Mouse (Mus musculus) cerebellum, postnatal 4 days (tissue): ENCODE results near the gene Tmc1.

Experiments used
- DNase-seq, 2 experiments: peaks; one replicate each; pipeline ENCODE4 v3.0.0; 2022; ENCODE audit warnings: low spot score in 2 of 2, mixed read lengths in 1 of 2

Gene Tmc1

DNA sequence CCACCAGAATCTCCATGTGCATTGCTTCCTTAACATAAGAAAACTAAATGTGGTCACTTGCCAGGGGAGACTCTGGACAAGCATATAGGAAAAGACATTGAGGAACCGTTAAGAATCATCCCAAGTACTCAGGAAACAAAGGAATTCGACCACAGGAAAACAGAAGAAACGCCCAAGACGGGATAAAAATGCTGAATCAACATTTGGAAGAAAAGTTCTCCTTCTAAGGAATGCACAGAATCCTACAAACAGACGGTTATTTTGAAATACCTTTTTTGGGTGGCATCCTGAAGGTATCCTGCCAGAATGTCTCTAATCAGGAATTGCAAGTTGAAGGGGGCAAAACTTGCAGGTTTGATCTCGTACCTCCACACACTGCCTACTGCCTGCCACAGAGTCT lies at the start of gene Tmc1:
Gene Tmc1 (minus strand): TSS at position 329 of the 400 bp plus-strand sequence.
- no peak for DNase-seq

DNA sequence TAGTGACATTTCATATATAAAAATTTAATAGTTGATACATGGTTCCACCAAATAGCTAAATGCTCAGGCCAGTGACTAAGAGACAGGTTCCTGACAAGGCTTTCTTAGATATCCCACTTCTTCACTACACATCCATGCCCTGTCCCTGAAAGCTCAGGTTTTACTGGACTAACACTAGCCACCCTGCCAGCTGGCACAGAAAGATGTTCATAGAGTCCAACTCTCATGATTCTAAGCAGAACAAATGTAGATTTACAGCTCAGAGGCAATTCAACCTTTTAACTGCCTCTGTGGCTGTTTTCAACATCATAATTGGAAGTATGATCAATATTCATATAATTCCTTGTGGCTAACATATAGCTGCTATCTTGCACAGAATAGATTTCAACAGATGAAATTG lies 47.5 kb upstream of the Tmc1 start:
- no peak for DNase-seq

DNA sequence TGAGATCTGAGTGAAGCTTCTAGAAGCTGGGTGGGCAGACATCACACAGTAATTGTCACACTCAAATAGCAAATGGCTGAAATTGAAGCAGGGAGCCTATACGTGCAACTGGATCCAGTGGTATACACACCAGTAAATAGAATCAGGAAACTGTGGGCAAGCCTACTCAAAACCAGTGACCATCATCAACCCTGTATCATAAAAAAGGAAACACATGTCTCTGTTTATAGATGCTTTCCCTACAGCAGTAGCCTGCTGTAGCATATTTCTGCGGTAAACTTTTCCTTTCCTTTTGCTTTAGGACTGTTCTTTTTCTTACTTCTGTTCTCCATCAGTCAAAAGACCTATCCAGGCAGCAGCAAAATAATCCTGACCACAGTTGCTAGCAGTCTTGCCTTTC lies 25.2 kb upstream of the Tmc1 start:
- DNase-seq: no peak

DNA sequence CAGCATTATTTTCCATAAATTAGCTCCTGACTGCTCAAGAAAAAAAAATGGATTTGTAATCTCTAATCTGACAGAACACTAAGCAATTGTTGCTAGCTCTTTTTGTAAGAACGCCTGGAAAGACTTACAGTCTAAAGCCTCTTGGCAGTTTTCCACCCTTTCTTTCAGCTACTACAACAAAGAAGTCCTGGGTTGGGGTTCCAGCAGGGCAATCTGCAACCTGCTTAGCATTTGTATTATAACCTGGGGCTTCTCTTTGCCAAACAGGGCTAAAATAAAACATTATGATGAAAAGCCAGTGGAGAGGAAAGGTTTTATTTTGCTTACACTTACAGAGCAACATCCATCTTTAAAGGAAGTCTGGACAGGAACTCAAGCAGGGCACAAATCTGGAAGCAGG lies 24.1 kb upstream of the Tmc1 start:
- no peak for DNase-seq

DNA sequence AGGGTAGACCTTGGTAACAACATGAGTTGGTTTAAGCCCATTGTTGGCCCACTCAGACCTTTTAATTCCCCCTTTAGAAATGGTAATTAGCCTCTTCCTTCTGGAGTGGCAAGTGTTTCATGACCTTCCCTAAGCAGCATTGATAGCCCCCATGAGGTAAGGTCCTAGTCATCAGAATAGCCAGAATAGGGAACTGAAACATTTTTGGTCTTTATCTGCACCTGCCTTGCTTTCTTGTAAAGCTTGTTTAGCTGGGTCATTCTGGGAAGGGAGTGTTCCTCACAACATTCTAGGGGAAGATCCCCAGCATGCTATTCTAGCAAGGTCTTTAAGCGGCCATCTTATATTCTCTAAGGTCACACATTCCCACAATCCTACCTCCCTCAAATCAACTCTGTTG lies 17.9 kb upstream of the Tmc1 start:
- DNase-seq: no peak

DNA sequence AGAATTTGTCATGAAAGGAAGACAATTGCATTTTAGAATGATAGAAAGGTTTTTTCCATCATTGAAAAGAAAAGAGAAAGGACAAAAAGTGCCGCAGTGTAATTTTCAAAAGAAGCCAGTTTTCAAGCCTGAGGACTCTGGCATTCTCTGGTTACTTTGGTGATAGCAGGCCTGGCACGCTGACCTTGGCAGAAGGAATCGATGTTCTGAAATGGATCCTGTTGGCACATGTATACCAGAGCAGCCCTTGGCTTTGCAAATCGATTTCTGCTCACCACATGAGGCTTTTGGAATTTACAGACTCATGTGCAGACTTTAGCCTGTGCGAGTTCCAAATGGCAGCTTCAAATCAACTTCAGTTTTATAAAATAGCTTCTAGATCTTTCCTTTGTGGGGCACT lies 813 bp upstream of the Tmc1 start:
- no peak for DNase-seq

DNA sequence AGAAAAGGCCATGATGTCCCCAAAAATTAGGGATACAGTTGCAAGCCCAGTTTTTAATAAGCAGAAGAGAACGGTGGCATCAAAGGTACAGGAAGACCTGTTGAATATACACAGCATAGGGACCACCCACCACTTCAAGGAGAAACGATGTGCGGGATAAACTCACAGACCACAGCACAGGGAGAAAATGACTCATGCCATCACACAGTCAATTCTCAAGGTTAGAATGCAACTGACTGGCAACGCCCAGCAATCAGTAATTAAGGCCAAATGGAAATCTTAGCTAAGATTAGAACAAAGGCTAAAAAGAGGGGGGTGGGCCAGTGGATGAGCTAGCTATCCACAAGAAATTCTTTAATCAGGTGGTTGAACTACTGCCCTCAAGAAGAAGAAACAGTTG lies 9.6 kb downstream of the Tmc1 start:
- DNase-seq: no peak

DNA sequence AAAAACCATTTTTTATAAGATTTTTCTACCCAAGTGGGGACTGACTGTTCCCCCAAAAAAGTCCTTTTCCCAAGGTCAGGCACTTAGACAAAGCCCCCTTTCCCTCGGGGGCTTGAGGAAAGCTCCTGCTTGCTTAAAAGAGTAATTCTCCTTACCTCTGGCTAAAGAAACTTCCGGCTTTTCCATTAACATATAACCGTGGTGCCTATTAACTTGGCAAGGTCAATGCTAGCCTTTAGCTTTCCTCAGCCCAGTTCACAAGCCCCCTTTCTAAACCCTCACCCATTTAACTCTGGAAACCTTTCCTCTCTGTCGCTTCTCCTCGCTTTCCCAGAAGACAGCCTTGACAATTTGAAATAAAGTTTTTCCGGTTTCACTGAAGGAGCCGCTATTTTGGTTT lies 29.7 kb downstream of the Tmc1 start:
- DNase-seq: no peak

DNA sequence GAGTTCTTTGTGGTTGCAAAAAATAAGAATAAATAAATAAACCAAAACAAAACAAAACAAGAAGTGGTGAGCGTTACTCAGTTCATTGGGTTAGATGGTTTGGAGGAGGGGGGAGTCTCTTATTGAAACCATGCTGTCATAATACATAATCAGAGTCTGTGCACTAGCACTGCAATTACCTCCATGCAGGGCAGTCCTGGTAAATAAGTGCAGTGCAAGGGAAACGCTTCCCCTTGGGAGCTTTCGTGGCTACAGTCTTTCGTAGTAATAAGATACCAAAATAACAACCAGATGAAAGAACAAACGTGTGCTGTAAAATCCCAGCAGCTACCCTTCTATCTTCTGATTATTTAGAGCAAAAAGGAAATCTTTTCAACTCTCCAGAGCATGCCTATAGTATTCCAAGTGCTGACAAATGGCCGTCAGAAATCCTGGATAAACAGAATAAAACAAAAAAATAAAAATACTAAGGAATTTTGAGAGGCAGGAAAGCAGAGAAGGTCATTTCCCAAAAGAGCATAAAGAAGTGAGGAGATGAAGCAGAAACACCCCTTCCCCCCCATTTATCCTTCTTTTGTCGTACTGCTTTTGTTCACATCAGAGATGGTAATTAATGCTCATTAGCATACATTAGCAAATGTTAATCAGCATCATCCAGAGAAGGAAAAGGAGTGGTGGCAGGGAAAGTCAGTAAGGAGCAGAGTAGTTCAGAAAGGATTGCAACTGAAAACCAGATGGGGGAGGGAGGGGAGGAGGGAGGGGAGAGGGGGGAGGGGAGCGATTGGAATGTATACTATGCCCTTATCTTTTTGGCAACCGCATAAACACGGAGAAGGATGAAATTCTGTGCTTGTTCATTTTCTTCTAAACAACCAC lies 30.4 kb downstream of the Tmc1 start:
- DNase-seq: no peak

DNA sequence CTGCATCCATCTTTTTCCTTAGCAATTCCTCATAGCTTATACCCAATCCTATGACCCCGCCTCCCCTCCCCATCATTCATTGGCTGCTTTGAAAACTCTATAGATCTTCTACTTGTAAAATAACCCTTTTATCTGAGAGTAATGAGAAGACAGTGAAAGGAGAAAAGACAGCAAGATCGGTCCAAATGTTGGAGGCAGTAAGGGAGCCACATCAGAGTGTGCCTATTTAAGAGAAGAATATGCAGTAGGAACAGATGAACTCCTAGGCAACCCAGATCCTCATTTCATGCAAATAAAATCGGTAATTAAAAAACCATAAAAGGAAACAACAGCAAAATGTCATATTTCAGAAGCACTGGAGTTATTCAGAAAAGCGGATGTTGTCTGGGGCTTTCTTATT lies 35.8 kb downstream of the Tmc1 start:
- no peak for DNase-seq

DNA sequence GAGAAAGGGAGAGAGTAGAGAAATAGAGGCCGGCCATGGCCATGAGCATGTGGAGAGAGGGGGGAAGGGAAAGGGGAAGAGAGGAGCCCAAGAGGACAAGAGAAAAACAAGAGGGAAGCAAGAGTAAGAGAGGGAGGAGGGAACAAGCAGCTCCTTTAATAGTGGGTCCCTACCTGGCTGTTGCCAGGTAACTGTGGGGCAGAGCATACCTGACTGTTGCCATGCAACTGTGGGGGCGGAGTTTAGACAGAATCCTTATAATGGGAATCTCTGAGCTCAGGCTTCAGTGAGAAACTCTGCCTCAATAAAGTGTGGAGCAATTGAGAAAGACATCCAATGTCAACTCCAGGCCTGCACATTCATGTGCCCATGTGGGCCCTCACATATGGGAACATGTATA lies 38.9 kb downstream of the Tmc1 start:
- DNase-seq: no peak

DNA sequence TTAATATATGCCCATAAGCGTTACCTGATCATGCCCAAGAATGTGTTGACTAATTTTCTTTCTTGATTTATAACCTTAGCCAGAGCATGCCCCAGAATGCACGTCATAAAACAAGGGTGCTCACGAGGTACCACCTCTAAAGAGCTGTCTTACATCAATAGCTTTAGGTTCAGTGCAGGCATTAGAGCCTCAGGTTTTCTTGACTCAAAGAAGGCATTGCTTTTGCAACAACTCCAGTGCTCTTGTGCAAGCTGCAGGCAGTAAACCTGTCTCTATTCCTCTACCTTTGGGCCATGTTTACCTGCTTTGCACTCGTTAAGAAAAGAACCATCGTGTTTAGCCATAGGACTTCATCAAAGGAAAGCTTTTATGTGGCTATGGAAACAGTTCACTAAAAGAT lies 43.6 kb downstream of the Tmc1 start:
- DNase-seq: no peak

DNA sequence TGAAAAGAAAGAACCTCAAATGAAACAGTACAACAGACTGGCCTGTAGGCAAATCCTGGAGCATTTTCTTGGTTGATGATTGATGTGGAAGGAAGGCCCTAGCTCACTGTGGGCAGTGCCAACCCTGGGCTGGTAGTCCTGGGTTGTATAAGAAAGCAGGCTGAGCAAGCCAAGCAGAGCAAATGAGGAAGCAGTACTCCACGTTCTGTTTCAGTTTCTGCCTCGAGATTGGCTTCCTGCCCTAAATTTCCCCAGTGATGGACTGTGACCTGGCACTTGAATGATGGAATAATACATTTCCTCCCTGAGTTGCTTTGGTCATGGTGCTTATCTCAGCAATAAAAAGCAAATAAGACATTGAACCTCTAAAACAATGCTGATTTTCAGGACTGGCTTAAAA lies 72.8 kb downstream of the Tmc1 start:
- DNase-seq: no peak

DNA sequence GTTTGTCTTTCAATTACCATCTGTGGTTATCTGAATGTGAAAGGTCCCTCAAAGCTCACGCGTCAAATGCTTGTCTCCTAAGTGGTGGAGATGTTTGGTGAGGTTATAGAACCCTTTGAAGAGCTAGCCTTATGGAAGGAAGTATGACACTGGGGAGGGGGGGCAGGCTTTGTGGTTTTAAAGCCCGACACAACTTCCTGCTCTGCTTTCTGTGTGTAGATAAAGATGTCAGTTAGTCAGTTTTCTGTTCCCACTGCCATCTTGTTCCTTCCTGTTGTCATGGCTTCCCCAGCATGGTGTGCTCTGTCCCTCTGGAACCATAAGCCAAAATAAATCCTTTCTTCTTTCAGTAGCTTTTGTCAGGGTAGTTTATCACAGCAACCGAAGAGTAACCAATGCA lies 78.1 kb downstream of the Tmc1 start:
- no peak for DNase-seq

DNA sequence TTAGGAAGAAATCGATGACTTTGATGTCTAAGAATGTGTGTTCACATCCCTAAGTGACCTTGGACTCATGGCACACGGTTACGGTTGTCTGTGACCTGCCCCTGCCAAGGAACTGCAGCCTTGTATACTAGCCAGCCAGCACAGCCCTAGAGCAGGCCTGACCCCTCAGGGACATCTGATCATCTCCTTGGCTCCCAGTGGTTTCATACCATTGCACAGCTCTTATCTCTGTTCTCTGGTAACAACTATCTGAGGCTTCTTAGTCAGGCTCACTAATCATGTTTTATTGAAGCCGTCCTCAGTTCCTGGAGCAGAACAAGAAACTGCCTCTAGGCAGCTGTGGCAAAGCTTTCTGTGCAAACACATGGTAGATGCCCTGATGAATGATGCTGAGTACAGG lies 92.2 kb downstream of the Tmc1 start:
- DNase-seq: no peak

DNA sequence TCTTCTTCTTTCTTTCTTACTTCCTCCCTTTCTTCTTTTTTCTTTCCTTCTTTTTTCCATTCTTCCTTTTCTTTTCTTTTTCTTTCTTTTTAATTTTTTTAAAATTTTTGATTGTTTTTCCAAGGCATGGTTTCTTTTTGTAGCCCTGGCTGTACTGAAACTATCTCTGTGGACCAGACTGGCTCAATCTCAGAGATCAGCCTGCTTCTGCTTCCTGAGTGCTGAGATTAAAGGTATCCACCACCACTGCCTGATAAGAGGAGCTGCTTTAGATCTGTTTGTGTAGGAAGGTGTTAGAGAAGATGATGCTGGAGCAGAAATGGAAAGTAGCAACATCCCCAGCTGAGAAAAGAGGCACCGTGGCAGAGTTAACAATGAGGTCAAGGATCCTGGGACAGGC lies 93.7 kb downstream of the Tmc1 start:
- DNase-seq: no peak

DNA sequence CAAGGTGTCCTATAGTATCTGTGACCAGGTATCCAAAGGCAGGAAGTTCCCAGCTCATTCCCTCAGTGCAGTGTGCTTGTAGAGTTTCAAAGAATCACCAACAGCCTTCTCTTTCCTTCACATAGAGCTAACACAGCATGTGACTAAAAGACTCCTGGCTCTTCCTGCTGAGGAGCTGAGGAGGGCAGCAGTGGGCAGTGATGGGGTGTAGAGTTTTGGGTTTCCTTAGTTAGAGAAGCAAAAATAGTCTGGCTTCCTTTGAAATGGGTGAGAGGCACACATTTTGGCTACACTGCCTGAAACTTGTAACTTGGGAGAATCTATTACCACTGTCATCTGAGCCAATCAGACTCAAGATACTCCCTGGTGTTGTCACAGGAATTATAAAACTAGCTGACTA lies 96.2 kb downstream of the Tmc1 start:
- no peak for DNase-seq

DNA sequence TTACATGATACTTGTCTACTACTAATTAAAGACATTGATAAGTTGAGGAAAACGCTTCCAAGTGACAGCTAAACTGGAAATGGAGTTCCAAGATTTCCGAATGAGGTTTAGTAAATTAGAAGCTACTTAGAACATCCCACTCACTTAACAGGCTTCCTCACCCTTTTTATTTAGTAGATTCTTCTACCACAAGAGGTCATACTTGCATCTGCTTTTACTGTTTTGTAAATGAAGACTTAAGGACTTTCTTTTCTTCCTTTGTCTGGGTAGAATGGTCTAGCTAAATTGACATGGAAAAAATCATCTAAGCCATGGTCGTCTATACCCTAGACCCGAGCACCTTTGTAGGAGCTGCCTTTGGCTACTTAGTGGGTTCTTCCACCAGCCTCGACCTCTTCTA lies 105.1 kb downstream of the Tmc1 start:
- DNase-seq: no peak

DNA sequence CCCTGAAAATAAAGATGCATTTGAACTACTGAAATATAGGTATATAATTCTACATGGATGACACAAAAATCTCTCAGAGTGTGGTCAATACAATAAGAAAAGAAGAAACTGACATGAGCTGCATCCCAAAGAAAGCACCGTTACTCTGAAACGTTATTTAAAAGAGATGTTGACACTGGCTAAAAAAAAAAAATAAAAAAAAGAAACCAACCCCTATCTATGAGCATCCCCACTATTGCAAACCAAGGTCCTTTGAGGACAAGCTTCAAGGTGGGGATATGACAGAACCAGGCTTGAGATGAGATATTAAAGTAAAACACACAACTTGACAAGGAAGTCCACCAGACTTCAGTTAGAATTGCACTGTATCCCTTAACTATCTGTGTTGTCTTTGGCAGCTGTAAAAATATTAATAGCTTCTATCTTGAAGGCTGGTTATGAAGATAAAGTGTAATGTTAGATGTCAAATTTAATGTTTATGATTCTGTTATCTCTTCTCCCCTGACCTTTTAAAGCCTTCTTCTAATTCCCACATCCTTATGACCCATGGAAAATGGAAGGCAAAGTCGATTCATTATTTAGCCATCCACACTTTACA lies 106.4 kb downstream of the Tmc1 start:
- DNase-seq: no peak

DNA sequence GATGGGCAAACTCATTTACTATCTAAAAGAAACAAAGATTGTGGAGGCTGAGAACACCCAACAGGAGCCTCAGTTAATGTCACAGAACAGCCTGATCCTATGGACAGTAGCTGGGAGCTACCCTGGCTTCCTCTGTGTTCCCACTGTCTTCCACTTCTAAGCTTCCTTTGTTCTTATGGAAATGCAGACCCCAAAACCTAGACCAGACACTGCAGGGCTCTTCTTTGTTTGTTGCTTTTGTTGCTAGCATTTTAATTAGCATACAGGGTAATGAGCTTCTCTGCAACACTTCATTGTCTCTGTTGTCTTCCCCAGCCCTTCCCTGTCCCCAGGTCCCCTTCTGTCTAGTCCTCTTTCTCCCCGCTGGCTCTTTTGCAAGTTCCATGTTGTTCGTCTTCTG lies 116.6 kb downstream of the Tmc1 start:
- no peak for DNase-seq

DNA sequence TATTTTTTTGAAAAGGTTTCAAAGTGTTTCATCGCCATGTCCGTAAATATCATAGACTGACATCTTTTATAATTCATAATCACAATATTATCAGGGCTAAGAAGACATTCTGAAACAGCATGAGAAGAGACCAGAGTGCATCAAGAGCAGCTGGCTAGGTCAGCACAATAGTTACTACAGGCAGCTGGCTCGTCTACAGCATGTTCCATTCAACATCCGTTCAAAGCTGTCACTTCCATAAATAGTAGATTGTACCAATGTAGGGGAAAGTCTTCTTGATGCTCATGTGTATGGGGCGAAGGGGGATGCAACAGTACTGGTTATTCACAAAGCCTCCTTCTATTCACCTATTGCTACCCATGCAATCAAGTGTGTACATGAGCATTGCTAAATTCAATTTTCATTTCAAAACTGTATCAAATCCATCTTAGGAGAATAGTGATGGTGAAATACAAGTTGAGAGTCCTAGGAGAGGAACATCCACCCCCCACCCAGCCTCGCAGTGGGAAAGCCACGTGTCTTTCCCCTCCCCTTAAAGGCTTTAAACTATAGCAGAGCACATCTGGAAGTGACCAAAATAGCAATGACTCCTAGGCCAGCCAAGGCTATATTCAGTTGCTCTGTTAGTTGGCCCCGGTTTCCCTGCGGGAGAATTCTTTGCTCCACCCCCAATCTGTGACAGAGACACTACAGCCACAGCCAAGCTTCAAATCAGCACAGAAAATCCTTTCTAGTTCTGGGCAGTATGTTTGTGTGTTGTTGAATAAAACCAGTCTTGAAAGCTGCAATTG lies 117.8 kb downstream of the Tmc1 start:
- no peak for DNase-seq

DNA sequence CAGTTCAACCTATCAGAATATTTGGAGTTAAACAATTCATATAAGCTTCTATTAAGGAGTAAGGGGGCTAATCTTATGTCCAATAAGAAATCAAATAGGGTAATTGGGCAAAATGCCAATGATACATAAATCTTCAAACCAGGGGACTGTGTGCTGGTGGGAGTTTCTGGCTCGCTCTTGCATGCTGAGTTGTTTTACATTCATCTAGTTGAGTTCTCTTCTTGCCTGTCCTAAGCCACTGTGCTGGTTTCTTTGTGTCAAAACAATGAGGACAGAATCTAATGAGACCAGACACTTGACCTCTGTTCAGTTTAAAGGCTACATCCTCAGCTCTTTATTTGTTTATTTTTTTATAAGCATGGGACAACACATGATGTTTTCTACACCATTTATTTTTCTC lies 119.1 kb downstream of the Tmc1 start:
- no peak for DNase-seq

DNA sequence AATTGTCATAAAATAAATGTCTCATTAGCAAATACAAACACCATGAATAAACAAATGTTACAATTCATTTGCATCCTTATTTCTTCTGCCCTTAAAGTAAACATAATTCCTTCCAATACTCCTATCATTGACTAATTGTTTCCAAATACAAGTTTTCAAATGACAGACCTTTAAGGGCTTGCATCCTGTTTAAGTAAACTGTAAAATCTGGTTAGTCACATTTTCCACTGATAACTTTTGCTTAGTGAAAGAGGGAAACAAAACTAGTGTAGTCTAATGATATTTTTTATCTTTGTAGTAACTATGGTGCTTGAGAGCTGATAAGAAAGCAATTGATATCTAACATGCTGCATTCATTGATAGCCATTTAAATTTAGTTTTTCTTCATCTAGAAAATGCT lies 154.5 kb downstream of the Tmc1 start:
- no peak for DNase-seq
